Mouse (Mus musculus) lung, embryonic 16.5 days (tissue): Measurements from ENCODE around the gene Grcc10. TPM values are rescaled to one million over a fixed set of nuclear protein-coding genes. Genes with fewer than 3 reads are reported as not detected.

Source experiments
- ATAC-seq: fragments of 200-750 bp; cut with Nextera tagmentation; 2 replicates; pipeline ENCODE4 v1.8.0; 2017; ENCODE audit warnings: low read depth, mild to moderate bottlenecking, moderate library complexity
- H3K27ac ChIP-seq: fragments of 300-500 bp; sonication (generic); 2 replicates; pipeline ENCODE4 v1.5.1; 2014; ENCODE audit warnings: mild to moderate bottlenecking, control low read depth, low read length
- H3K27me3 ChIP-seq: fragments of 300-500 bp; sonication (generic); 2 replicates; pipeline ENCODE4 v1.6.1; 2014; ENCODE audit warnings: low read depth, low read length, mixed read lengths; ENCODE audit not compliant: control insufficient read depth, insufficient read depth
- H3K36me3 ChIP-seq: fragments of 300-500 bp; sonication (generic); 2 replicates; pipeline ENCODE4 v1.6.1; 2014; ENCODE audit warnings: low read length; ENCODE audit not compliant: control insufficient read depth, insufficient read depth
- H3K4me1 ChIP-seq: fragments of 300-500 bp; sonication (generic); replicated peaks from 2 replicates; pipeline ENCODE4 v1.6.1; 2014; ENCODE audit warnings: low read length, mixed read lengths; ENCODE audit not compliant: control insufficient read depth, insufficient read depth
- H3K4me2 ChIP-seq: fragments of 300-500 bp; sonication (generic); 2 replicates; pipeline ENCODE4 v1.6.1; 2014; ENCODE audit warnings: low read depth, low read length, control low read depth
- H3K4me3 ChIP-seq: fragments of 300-500 bp; sonication (generic); 2 replicates; pipeline ENCODE4 v1.5.1; 2014; ENCODE audit warnings: mild to moderate bottlenecking, low read length, control low read depth
- H3K9ac ChIP-seq: fragments of 300-500 bp; sonication (generic); 2 replicates; pipeline ENCODE4 v1.6.1; 2014; ENCODE audit warnings: low read length, control low read depth
- H3K9me3 ChIP-seq: fragments of 300-500 bp; sonication (generic); 2 replicates; pipeline ENCODE4 v1.6.1; 2016; ENCODE audit warnings: low read length; ENCODE audit not compliant: control insufficient read depth
- WGBS: fragments of 180-500 bp; shearing (Covaris S2); extraction: QIAGEN DNeasy Blood & Tissue Kit; methylation state at CpG from one replicate; pipeline ENCODE4 v1.1.7; 2014; 5-methylcytosine and 5-hydroxymethylcytosine counted together
- polyA plus RNA-seq: library from polyadenylated mRNA; unstranded; fragments of >200 nt; fragmentation: Nextera tagmentation; extraction: Ambion mirVana; gene quantifications from 2 replicates; pipeline ENCODE4 v1.2.1, GENCODE M21; 2015

The Grcc10 gene
- polyA plus RNA-seq, 1 experiment from 2014 or later, result 430 TPM

GRCm38 (mm10) chr6:124740211-124740887 lies 825 bp downstream of the Grcc10 start:
- Histone ChIP-seq H3K36me3 (peaks cover 18% of the 10 kb centered on the region), H3K4me2 (peak overlapping the region; percentile 82), H3K27me3 (no peaks in the 10 kb centered on the region), H3K9me3 (no peaks in the 10 kb centered on the region), H3K27ac (peak overlapping the region; percentile 100), H3K4me1 (peaks cover 28% of the 10 kb centered on the region), H3K9ac (peak overlapping the region; percentile 84), H3K4me3 (peak overlapping the region; percentile 69)
- ATAC-seq, result peak; percentile 15
- under 1% methylated on average over 29 of the region's 29 CpGs for WGBS

DNA sequence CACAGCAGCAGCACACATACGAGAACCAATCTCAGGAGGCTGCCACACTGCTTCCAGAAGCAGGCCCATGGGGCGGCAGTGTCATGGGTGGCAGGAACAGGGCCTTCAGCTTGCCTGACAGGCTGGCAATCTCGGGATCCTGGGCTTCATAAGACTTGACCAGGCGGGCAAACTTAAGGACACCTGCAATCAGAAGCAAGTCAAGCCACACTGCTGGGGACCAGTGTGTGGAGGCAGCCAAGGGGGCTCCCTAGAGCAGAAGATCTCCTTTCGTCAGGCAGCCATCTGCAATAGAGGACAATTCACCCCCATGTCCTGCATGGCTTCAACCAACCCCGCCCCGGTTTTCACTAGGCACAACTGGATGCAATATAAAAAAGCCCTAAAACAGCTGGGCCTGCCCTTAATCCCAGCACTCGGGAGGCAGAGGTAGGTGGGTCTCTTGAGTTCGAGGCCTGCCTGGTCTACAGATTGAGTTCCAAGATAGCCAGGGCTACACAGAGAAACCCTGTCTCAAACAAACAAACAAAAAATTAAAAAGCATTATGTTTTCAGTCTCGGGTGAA lies 1.9 kb downstream of the Grcc10 start:
- WGBS, result 84% methylated on average over 10 of the region's 10 CpGs
- no peak for ATAC-seq
- Histone ChIP-seq H3K36me3 (peaks cover 9% of the 10 kb centered on the region), H3K9me3 (no peaks in the 10 kb centered on the region), H3K4me3 (no peak overlapping the region), H3K27me3 (no peaks in the 10 kb centered on the region), H3K9ac (peak overlapping the region; percentile 47), H3K27ac (peak overlapping the region; percentile 78), H3K4me1 (peaks cover 24% of the 10 kb centered on the region), H3K4me2 (no peak overlapping the region; the same call in 1 of the 2 replicates)

DNA sequence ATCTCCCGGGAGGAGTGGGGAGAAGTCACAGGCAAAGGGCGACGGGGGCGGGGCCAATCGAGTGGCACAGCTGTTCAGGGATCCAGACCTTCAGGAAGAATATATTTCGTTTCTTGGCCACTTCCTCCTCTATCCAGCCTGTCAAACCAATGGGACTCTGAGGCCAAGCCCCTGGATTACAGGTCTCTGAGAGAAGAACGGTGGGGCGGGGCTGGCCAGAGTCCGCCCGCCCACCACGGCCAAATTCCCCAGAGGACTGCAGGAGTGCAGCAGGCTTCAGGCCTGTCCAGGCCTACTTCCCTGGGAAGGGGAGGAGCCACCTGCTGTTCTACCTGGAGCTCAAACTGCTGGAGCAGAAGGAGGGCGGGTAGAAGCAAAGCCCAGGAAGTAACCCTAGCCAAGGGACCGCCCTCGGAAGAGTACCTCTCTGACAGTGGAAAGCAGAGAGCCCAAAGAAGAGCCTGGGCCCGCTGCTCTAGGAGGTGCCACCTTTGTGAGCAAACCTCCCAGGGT lies 2.6 kb downstream of the Grcc10 start, which contains the start of gene Ptpn6:
Gene Ptpn6, minus strand, starts transcription at position 204 of the 513 bp plus-strand sequence.
- peak; percentile 65 for ATAC-seq
- no peaks in the 10 kb centered on the region for H3K27me3 ChIP-seq
- H3K4me1 ChIP-seq, result peaks cover 24% of the 10 kb centered on the region
- H3K4me3 ChIP-seq, result peak within 1 kb of the TSS; percentile 29
- peak within 1 kb of the TSS; percentile 40 for H3K4me2 ChIP-seq
- WGBS, result 22% methylated on average over 15 of the region's 15 CpGs
- peaks cover 9% of the 10 kb centered on the region for H3K36me3 ChIP-seq
- H3K9me3 ChIP-seq, result no peaks in the 10 kb centered on the region
- peak within 1 kb of the TSS; percentile 47 for H3K9ac ChIP-seq
- peak within 1 kb of the TSS; percentile 78 for H3K27ac ChIP-seq

GRCm38 (mm10) chr6:124737040-124737439 lies 4.1 kb downstream of the Grcc10 start:
- no peak overlapping the region for H3K27ac ChIP-seq
- no peak overlapping the region for H3K4me3 ChIP-seq
- H3K4me1 ChIP-seq, result peaks cover 26% of the 10 kb centered on the region
- no peaks in the 10 kb centered on the region for H3K36me3 ChIP-seq
- no peak overlapping the region for H3K9ac ChIP-seq
- H3K4me2 ChIP-seq, result no peak overlapping the region
- no peaks in the 10 kb centered on the region for H3K9me3 ChIP-seq
- ATAC-seq, result no peak
- 78% methylated on average over 11 of the region's 11 CpGs for WGBS
- H3K27me3 ChIP-seq, result no peaks in the 10 kb centered on the region

GRCm38 (mm10) chr6:124734417-124734816 lies 6.8 kb downstream of the Grcc10 start:
- Histone ChIP-seq H3K4me3 (no peak overlapping the region), H3K4me2 (no peak overlapping the region), H3K9ac (no peak overlapping the region), H3K9me3 (no peaks in the 10 kb centered on the region), H3K27me3 (no peaks in the 10 kb centered on the region), H3K27ac (no peak overlapping the region), H3K4me1 (peaks cover 15% of the 10 kb centered on the region), H3K36me3 (no peaks in the 10 kb centered on the region)
- WGBS, result 84% methylated on average over 3 of the region's 3 CpGs
- no peak for ATAC-seq

DNA sequence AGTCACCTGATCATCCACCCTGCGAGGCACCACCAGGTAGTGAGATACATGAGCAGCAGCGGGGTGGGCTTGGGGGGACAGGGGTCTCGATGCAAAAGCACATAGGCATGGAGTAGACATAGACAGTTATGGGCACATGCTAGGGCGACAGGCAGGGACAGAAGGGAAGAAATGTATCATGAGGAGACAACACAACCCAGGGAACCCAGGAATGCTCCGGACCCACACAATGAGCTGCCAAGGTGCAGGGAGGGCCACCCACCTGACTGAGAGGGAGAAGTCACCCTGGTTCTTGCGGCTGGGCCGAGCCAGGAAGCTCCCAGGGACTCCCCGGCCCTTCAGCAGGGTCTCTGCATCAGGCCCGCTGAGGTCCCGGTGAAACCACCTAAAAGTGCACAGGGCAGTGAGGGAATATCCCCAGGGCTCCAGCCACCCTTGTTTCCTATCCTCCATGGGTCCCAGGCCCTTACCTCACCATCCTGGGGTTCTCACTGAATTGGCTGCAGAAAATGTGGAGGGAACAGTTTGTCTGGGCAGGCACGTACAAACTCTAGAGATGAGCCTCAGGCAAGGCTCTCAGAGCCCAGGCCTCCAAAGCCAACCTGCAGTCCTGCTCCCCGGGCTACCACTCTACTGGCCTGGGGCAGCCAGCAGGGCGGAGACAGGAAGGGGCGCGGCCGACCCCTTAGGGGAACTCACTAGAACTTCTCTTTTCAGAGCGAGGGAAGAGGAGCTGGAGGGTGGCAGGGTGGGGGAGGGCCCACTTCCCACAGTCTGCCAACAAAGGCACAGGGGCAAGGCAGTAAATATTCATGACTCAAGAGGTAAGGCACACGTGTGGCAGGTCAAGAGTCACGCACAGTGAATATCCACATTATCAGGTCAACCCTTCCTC lies 8.5 kb downstream of the Grcc10 start:
- Histone ChIP-seq H3K9me3 (no peaks in the 10 kb centered on the region), H3K4me2 (0 out of 2 replicates have a peak overlapping the region, but pooled peaks have one; percentile 8), H3K4me1 (peaks cover 4% of the 10 kb centered on the region; the same call in 1 of the 2 replicates), H3K27ac (peak overlapping the region; percentile 28; the same call in 1 of the 2 replicates), H3K9ac (peak overlapping the region; percentile 21), H3K27me3 (no peaks in the 10 kb centered on the region), H3K4me3 (peak overlapping the region; percentile 8; the same call in 1 of the 2 replicates), H3K36me3 (no peaks in the 10 kb centered on the region)
- ATAC-seq, result peak; percentile 78
- WGBS, result 45% methylated on average over 19 of the region's 19 CpGs

GRCm38 (mm10) chr6:124731038-124731437 lies 10.1 kb downstream of the Grcc10 start:
- 0 out of 2 replicates have a peak, but pooled peaks cover 3% of the 10 kb centered on the region for H3K4me1 ChIP-seq
- ATAC-seq, result no peak
- WGBS, result 79% methylated on average over 7 of the region's 7 CpGs
- H3K27ac ChIP-seq, result no peak overlapping the region
- no peaks in the 10 kb centered on the region for H3K9me3 ChIP-seq
- no peak overlapping the region for H3K4me3 ChIP-seq
- no peaks in the 10 kb centered on the region for H3K27me3 ChIP-seq
- H3K9ac ChIP-seq, result no peak overlapping the region
- H3K36me3 ChIP-seq, result no peaks in the 10 kb centered on the region
- H3K4me2 ChIP-seq, result no peak overlapping the region

- no peak for ATAC-seq
These were observed 11.1 kb downstream of the Grcc10 start for GRCm38 (mm10) chr6:124729850-124730705.

More at GRCm38 (mm10) chr6:124729850-124730705, 11.1 kb downstream of the Grcc10 start:
- H3K36me3 ChIP-seq, result no peaks in the 10 kb centered on the region
- no peak overlapping the region for H3K27ac ChIP-seq
- no peaks in the 10 kb centered on the region for H3K9me3 ChIP-seq
- no peak overlapping the region for H3K9ac ChIP-seq
- H3K27me3 ChIP-seq, result no peaks in the 10 kb centered on the region
- WGBS, result 67% methylated on average over 8 of the region's 8 CpGs
- no peak overlapping the region for H3K4me2 ChIP-seq
- 0 out of 2 replicates have a peak, but pooled peaks cover 3% of the 10 kb centered on the region for H3K4me1 ChIP-seq
- no peak overlapping the region for H3K4me3 ChIP-seq
